Mouse (Mus musculus) liver, embryonic 11.5 days (tissue): ENCODE measurements at regions not wholly inside any gene's neighbourhood (a gene's known extent, or its start where the extent isn't known, plus 50 kb on each side); places are given as distances from the start of the nearest gene placed in this dataset.

ENCODE experiments used
- ATAC-seq: fragments of 200-750 bp; cut with Nextera tagmentation; replicated peaks from 2 replicates; pipeline ENCODE4 v1.8.0; 2017; ENCODE audit warnings: moderate number of reproducible peaks, mild to moderate bottlenecking, moderate TSS enrichment, moderate library complexity; ENCODE audit not compliant: low FRiP score
- DNase-seq: peaks from one replicate; pipeline ENCODE4 v3.0.0-alpha.2; 2017; ENCODE audit warnings: low spot score
- H3K27ac ChIP-seq: fragments of 300-500 bp; sonication (generic); 2 replicates; pipeline ENCODE4 v1.5.1; 2014; ENCODE audit warnings: mild to moderate bottlenecking, low read depth, low read length, control low read depth
- H3K27me3 ChIP-seq: fragments of 300-500 bp; sonication (generic); replicated peaks from 2 replicates; pipeline ENCODE4 v1.6.1; 2014; ENCODE audit warnings: low read length, mixed read lengths; ENCODE audit not compliant: control insufficient read depth, insufficient read depth
- H3K36me3 ChIP-seq: fragments of 300-500 bp; sonication (generic); 2 replicates; pipeline ENCODE4 v1.6.1; 2014; ENCODE audit warnings: mild to moderate bottlenecking, low read length, moderate library complexity, mixed read lengths; ENCODE audit not compliant: control insufficient read depth, insufficient read depth
- H3K4me1 ChIP-seq: fragments of 300-500 bp; sonication (generic); replicated peaks from 2 replicates; pipeline ENCODE4 v1.6.1; 2014; ENCODE audit warnings: low read length, mixed read lengths; ENCODE audit not compliant: control insufficient read depth, insufficient read depth
- H3K4me2 ChIP-seq: fragments of 300-500 bp; sonication (generic); 2 replicates; pipeline ENCODE4 v1.6.1; 2014; ENCODE audit warnings: mild to moderate bottlenecking, control low read depth, moderate library complexity
- H3K4me3 ChIP-seq: fragments of 300-500 bp; sonication (generic); 2 replicates; pipeline ENCODE4 v1.5.1; 2014; ENCODE audit warnings: low read depth, low read length, control low read depth
- H3K9ac ChIP-seq: fragments of 300-500 bp; sonication (generic); 2 replicates; pipeline ENCODE4 v1.6.1; 2014; ENCODE audit warnings: low read depth, low read length, control low read depth
- H3K9me3 ChIP-seq: fragments of 300-500 bp; sonication (generic); 2 replicates; pipeline ENCODE4 v1.6.1; 2016; ENCODE audit warnings: low read length, inconsistent platforms, mixed read lengths; ENCODE audit not compliant: control insufficient read depth
- WGBS: fragments of 180-500 bp; shearing (Covaris S2); extraction: QIAGEN DNeasy Blood & Tissue Kit; methylation state at CpG from one replicate; pipeline ENCODE4 v1.1.7; 2014; 5-methylcytosine and 5-hydroxymethylcytosine counted together

DNA sequence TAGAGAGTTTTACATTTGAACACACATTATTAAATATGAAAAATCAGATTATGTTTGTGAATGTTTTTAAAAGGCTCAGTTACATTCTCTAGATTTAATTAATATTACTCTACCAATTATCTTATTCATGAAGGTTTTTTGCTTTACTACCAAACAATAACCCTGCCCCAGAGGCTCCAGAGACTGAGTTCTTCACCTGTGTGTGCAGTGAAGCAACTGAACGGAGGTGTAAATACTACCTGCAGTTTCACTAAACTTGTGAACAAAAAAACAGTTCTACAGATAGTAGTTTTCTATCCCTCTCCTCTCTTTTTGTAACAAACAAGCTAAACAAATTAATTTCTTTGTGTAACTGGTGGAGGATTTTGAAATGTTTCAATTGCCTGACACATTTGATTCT is 231.1 kb upstream of the Plscr5 start:
- Histone ChIP-seq H3K27me3 (no peaks in the 10 kb centered on the region), H3K36me3 (no peaks in the 10 kb centered on the region), H3K27ac (no peak overlapping the region), H3K9me3 (no peaks in the 10 kb centered on the region), H3K4me2 (no peak overlapping the region), H3K9ac (no peak overlapping the region), H3K4me3 (no peak overlapping the region), H3K4me1 (no peaks in the 10 kb centered on the region)
- ATAC-seq (no peak), DNase-seq (no peak)
- 73% methylated on average over 1 of the region's 1 CpGs for WGBS

DNA sequence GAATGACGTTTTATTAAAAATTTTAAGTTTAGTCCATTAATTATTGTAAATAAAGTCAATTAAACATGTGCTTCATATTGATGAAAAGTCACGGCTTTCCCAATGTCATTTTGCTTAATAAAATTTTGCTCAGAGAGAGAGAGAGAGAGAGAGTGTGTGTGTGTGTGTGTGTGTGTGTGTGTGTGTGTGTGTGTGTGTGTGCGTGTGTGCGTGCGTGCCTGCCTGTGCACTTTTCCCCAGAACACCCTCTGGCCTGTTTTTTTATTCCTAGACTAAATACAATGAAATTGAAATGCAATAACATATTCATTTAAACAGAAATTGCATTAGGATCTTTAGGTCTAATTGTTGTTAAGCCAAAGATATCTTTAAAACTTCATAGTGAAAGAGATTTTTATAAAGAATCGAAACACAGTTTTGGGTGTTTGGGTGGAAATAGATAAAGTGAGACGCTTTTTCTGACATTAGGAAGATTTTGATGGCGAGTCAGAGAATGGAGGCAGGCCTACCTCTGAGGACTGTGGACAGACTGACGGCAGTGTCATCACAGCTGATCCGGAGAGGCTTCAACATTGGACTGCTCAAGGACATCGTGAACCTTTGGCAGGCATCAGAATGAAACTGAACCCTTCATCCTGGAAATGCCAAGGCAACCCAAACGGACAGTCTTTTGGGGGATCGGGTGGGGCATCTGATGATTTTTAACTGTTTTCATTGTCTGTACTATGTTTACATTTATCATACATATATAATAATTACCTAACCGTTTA is 232.0 kb upstream of the Plscr5 start:
- no peak for DNase-seq
- no peak overlapping the region for H3K27ac ChIP-seq
- no peaks in the 10 kb centered on the region for H3K9me3 ChIP-seq
- H3K4me3 ChIP-seq, result no peak overlapping the region
- no peak for ATAC-seq
- no peaks in the 10 kb centered on the region for H3K27me3 ChIP-seq
- H3K4me2 ChIP-seq, result no peak overlapping the region
- no peak overlapping the region for H3K9ac ChIP-seq
- no peaks in the 10 kb centered on the region for H3K4me1 ChIP-seq
- WGBS, result 78% methylated on average over 14 of the region's 14 CpGs
- H3K36me3 ChIP-seq, result no peaks in the 10 kb centered on the region

DNA sequence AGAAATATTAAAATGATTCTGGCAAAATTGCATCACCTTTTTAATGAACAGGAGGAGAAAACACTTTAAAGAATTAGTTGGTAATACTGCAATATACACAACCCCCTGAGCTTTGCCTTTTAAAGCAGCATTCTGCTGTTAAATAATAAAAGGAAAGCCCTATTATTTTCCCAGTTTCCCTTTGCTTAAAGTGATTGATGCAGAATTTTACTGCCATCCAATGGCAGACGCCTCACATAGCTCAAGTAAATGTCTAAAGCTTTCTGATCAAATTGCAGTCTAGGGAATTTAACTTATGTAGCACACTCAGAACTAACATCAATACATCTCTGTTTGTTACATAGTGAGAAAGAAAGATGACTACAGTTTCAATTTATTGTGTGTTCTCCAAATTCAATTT is 233.1 kb upstream of the Plscr5 start:
- 39% methylated on average over 1 of the region's 1 CpGs for WGBS
- Histone ChIP-seq H3K9ac (no peak overlapping the region), H3K4me2 (no peak overlapping the region), H3K27ac (no peak overlapping the region), H3K27me3 (no peaks in the 10 kb centered on the region), H3K4me1 (no peaks in the 10 kb centered on the region), H3K4me3 (no peak overlapping the region), H3K36me3 (no peaks in the 10 kb centered on the region), H3K9me3 (no peaks in the 10 kb centered on the region)
- ATAC-seq (no peak), DNase-seq (no peak)

DNA sequence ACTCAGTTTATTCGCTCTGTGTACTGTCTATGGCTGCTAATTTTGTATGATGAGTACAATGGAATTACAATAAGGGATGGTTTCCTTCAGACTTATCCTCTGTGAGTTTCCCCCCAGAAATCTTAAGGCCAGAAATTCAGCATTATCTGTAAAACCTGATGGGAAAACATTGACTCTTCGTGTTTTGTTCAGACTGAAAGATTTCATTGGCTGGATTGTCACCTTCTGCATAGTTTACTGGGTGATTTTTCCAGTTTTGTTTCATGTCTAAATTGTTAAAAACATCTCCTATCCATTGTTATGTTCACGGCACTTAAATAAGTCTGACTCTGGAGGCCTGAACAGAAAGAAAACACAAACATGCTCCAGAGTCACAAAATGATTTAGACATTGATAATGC is 233.7 kb upstream of the Plscr5 start:
- 67% methylated on average over 3 of the region's 3 CpGs for WGBS
- H3K36me3 ChIP-seq, result no peaks in the 10 kb centered on the region
- ATAC-seq (no peak), DNase-seq (no peak)
- no peak overlapping the region for H3K9ac ChIP-seq
- H3K9me3 ChIP-seq, result no peaks in the 10 kb centered on the region
- H3K27me3 ChIP-seq, result no peaks in the 10 kb centered on the region
- no peak overlapping the region for H3K4me2 ChIP-seq
- no peaks in the 10 kb centered on the region for H3K4me1 ChIP-seq
- no peak overlapping the region for H3K4me3 ChIP-seq
- H3K27ac ChIP-seq, result no peak overlapping the region

DNA sequence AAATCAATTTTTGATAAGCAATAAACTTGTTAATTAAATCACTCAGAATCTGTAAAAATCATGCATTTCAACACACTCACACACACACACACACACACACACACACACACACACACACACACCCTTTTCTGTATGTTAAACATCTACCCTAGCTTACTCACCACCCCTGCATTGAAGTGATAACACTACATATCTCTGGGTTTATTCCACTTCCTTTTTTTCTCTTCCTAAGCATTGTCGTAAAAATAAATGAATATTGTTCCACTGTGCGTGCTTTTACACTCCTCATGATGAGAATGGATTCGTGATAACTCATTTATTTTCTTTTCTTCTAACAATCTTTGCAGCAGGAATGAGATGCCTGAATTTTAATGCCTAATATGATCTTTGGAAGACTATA is 234.3 kb upstream of the Plscr5 start:
- DNase-seq (no peak), ATAC-seq (no peak)
- Histone ChIP-seq H3K27me3 (no peaks in the 10 kb centered on the region), H3K36me3 (no peaks in the 10 kb centered on the region), H3K9me3 (no peaks in the 10 kb centered on the region), H3K4me2 (no peak overlapping the region), H3K9ac (no peak overlapping the region), H3K27ac (no peak overlapping the region), H3K4me1 (no peaks in the 10 kb centered on the region), H3K4me3 (no peak overlapping the region)
- 47% methylated on average over 3 of the region's 3 CpGs for WGBS

DNA sequence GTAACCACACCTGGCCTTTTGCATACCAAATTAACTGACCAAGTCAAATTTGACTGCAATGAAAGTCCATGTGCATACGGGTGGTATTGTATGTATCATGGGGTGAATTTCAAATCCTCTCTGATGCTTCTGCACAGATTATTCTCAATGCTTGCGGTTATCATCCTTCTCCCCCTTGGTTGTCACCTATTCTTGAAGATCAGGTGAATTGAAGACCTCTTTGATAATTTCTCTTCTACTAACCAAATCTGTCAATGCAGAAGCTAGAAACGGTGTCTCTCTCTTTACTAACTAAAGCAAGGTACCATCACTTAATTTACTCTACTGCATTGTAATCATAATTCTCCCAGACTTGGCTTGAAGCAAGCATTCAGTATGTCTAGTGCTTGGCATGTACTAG is 235.7 kb upstream of the Plscr5 start:
- H3K4me3 ChIP-seq, result no peak overlapping the region
- no peak overlapping the region for H3K4me2 ChIP-seq
- DNase-seq (no peak), ATAC-seq (no peak)
- H3K9ac ChIP-seq, result no peak overlapping the region
- no peaks in the 10 kb centered on the region for H3K9me3 ChIP-seq
- H3K36me3 ChIP-seq, result no peaks in the 10 kb centered on the region
- H3K4me1 ChIP-seq, result no peaks in the 10 kb centered on the region
- 83% methylated on average over 3 of the region's 3 CpGs for WGBS
- H3K27me3 ChIP-seq, result no peaks in the 10 kb centered on the region
- no peak overlapping the region for H3K27ac ChIP-seq

DNA sequence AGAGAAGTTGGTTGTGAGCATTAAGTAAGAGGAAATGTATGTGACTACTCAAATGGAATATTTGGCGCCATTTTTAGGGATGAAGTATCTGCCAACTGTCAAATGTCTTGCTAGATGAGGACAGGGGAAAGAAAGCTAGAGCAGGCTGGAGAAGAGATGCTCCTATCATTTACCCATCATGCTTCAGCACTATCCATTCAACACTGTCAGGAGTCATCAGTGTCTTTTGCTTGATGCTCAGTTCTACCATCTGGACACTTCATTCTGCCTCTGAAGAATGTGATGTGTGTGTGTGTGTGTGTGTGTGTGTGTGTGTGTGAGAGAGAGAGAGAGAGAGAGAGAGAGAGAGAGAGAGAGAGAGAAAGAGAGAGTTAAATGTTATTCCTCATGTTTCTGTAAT is 244.0 kb upstream of the Plscr5 start:
- Histone ChIP-seq H3K9me3 (no peaks in the 10 kb centered on the region), H3K27me3 (no peaks in the 10 kb centered on the region), H3K4me2 (no peak overlapping the region), H3K36me3 (no peaks in the 10 kb centered on the region), H3K9ac (no peak overlapping the region), H3K27ac (no peak overlapping the region), H3K4me3 (no peak overlapping the region), H3K4me1 (no peaks in the 10 kb centered on the region)
- ATAC-seq, result no peak
- no peak for DNase-seq
- whole genome bisulfite sequencing, result 55% methylated on average over 1 of the region's 1 CpGs

DNA sequence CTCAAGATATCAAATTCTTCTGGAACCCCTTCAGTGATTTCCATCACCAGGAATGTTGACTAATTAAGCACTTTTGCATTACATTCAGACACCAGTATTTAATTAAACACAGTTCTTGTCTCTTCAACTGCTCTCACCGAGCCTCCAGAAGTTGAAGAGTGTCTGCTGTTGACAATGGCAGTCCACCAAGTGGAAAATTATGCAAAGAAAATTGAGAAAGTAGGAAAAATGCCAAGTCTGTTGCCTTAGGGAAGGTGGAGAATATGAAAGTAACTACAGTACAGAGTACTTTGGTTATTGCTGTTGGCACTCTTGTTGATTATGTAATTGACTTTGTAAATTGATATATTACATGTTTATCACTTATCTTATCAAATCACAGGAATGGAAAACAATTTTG is 250.7 kb upstream of the Plscr5 start:
- H3K27ac ChIP-seq, result no peak overlapping the region
- H3K4me1 ChIP-seq, result no peaks in the 10 kb centered on the region
- no peaks in the 10 kb centered on the region for H3K9me3 ChIP-seq
- no peak overlapping the region for H3K9ac ChIP-seq
- no peak for ATAC-seq
- H3K36me3 ChIP-seq, result no peaks in the 10 kb centered on the region
- 57% methylated on average over 1 of the region's 1 CpGs for WGBS
- no peak for DNase-seq
- H3K4me3 ChIP-seq, result no peak overlapping the region
- H3K4me2 ChIP-seq, result no peak overlapping the region
- no peaks in the 10 kb centered on the region for H3K27me3 ChIP-seq

DNA sequence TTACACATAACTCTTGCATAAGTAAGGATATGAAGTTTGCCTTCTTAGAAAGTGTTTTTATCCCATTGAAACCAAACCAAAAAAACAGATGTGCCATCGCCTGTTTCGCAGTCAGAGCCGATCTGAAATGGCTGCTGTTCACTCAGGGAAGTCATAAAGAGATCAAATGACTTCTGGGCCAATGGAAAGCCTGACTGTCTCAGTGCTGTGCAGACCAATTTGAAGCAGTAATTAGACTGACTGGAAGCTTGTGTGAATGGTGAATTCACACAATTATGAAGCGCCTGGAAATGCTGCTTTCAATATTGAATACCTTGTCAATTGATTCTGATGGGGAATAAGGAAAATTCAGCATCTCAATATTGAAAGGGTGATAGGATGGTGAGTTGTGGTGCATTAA is 254.0 kb upstream of the Plscr5 start:
- H3K4me3 ChIP-seq, result no peak overlapping the region
- H3K27ac ChIP-seq, result no peak overlapping the region
- H3K4me1 ChIP-seq, result no peaks in the 10 kb centered on the region
- no peak for DNase-seq
- H3K9ac ChIP-seq, result no peak overlapping the region
- WGBS, result 73% methylated on average over 4 of the region's 4 CpGs
- H3K9me3 ChIP-seq, result no peaks in the 10 kb centered on the region
- H3K36me3 ChIP-seq, result no peaks in the 10 kb centered on the region
- no peak for ATAC-seq
- H3K27me3 ChIP-seq, result no peaks in the 10 kb centered on the region
- H3K4me2 ChIP-seq, result no peak overlapping the region
